Mouse (Mus musculus) lung, embryonic 15.5 days (tissue): ENCODE results near the gene Dcx. TPM values are rescaled to one million over a fixed set of nuclear protein-coding genes. Genes with fewer than 3 reads are reported as not detected.

Source experiments
- ATAC-seq: fragments of 200-750 bp; cut with Nextera tagmentation; 2 replicates; pipeline ENCODE4 v1.8.0; 2017; ENCODE audit warnings: moderate number of reproducible peaks, borderline replicate concordance; ENCODE audit not compliant: low FRiP score, low TSS enrichment; ENCODE audit errors: extremely low read depth
- H3K27ac ChIP-seq: fragments of 300-500 bp; sonication (generic); 2 replicates; pipeline ENCODE4 v1.5.1; 2015; ENCODE audit warnings: moderate library complexity, mild to moderate bottlenecking, inconsistent platforms
- H3K27me3 ChIP-seq: fragments of 300-500 bp; sonication (generic); 2 replicates; pipeline ENCODE4 v1.6.1; 2015; ENCODE audit warnings: inconsistent platforms
- H3K36me3 ChIP-seq: fragments of 300-500 bp; sonication (generic); 2 replicates; pipeline ENCODE4 v1.6.1; 2015; ENCODE audit warnings: inconsistent platforms
- H3K4me1 ChIP-seq: fragments of 300-500 bp; sonication (generic); 2 replicates; pipeline ENCODE4 v1.6.1; 2015; ENCODE audit warnings: inconsistent platforms
- H3K4me2 ChIP-seq: fragments of 300-500 bp; sonication (generic); 2 replicates; pipeline ENCODE4 v1.6.1; 2015; ENCODE audit warnings: inconsistent platforms, mild to moderate bottlenecking, moderate library complexity
- H3K4me3 ChIP-seq: fragments of 300-500 bp; sonication (generic); 2 replicates; pipeline ENCODE4 v1.5.1; 2015; ENCODE audit warnings: mild to moderate bottlenecking, inconsistent platforms
- H3K9ac ChIP-seq: fragments of 300-500 bp; sonication (generic); 2 replicates; pipeline ENCODE4 v1.6.1; 2015; ENCODE audit warnings: inconsistent platforms
- H3K9me3 ChIP-seq: fragments of 300-500 bp; sonication (generic); 2 replicates; pipeline ENCODE4 v1.6.1; 2016; ENCODE audit warnings: inconsistent platforms
- WGBS: fragments of 180-500 bp; shearing (Covaris S2); methylation state at CpG from one replicate; pipeline ENCODE4 v1.1.7; 2015; 5-methylcytosine and 5-hydroxymethylcytosine counted together
- microRNA-seq: library from miRNA; unstranded; fragments of <30 nt; microRNA quantifications from one replicate; pipeline ENCODE4, GENCODE M21; 2016
- polyA plus RNA-seq: library from polyadenylated mRNA; unstranded; fragments of >200 nt; fragmentation: Nextera tagmentation; extraction: Ambion mirVana; gene quantifications from 2 replicates; pipeline ENCODE4 v1.2.1, GENCODE M21; 2015

The Dcx gene
- polyA plus RNA-seq, 1 experiment from 2014 or later: 2.5 TPM

- ATAC-seq: no peak
- no peak overlapping the region for H3K27ac ChIP-seq
- WGBS: 88% methylated on average over 2 of the region's 2 CpGs
- no peaks in the 10 kb centered on the region for H3K27me3 ChIP-seq
- H3K9ac ChIP-seq: no peak overlapping the region
- no peaks in the 10 kb centered on the region for H3K4me1 ChIP-seq
- no peaks in the 10 kb centered on the region for H3K36me3 ChIP-seq
- no peaks in the 10 kb centered on the region for H3K9me3 ChIP-seq
- H3K4me2 ChIP-seq: no peak overlapping the region
- H3K4me3 ChIP-seq: no peak overlapping the region
Measured at GRCm38 (mm10) chrX:143818961-143819360, 114.2 kb downstream of the Dcx start.

GRCm38 (mm10) chrX:143815948-143816347 lies 117.2 kb downstream of the Dcx start:
- Histone ChIP-seq H3K27me3 (no peaks in the 10 kb centered on the region), H3K9me3 (no peaks in the 10 kb centered on the region), H3K27ac (no peak overlapping the region), H3K36me3 (0 out of 2 replicates have a peak, but pooled peaks cover 2% of the 10 kb centered on the region), H3K4me1 (no peaks in the 10 kb centered on the region), H3K9ac (no peak overlapping the region), H3K4me3 (no peak overlapping the region), H3K4me2 (no peak overlapping the region)
- no peak for ATAC-seq
- 78% methylated on average over 1 of the region's 1 CpGs for WGBS

Small RNA genes within 50 kb of the gene (microRNA-seq; reads per million reads assigned to microRNA genes)
- gene Gm47298: 0.56 reads per million

Other genes with a start within 250 kb of the Dcx start
- 136 and 142 TPM in 2 replicates for gene Capn6, start 105.9 kb downstream of the Dcx start, polyA plus RNA-seq
- 0.59 and 0.75 TPM in 2 replicates for gene A730046J19Rik, start 220.4 kb upstream of the Dcx start, polyA plus RNA-seq